In genomic region chr13:89743201-89743600, GRCm38 (mm10) we compare ENCODE assay signal across 10 mouse cellular contexts. TPM values are rescaled to one million over a fixed set of nuclear protein-coding genes. Genes with fewer than 3 reads are reported as not detected.
A peak's percentile ranks its signal among the peaks of the same experiment; 100 is the strongest.
DNase-seq lines count a peak whose midpoint lies in the region; ATAC-seq and TF ChIP-seq lines count a peak whose summit lies in the region.
"Had no signal": no experiment of that assay in that cellular context is flagged by ENCODE, and none has a peak within 500 bp of the region (broad histone marks: within the 10 kb centered on the region; RNA-seq: fewer than 3 reads in every experiment).

No protein-coding gene starts in this region.

- peak overlapping the region; percentile 84 for H3K4me3 ChIP-seq in heart, embryonic 13.5 days
- H3K4me3 ChIP-seq in ES-E14 (ENCODE audit: insufficient read depth in 1 of 2, low read depth in 1 of 2, low read length in 2 of 2, poor library complexity in 1 of 2, severe bottlenecking in 1 of 2), result peak overlapping the region in 1 of 2 experiments; percentile 82; a peak in 3 of 4 replicates
- H3K4me3 ChIP-seq in hindbrain, embryonic 12.5 days, result peak overlapping the region; percentile 61
- H3K4me3 ChIP-seq in midbrain, embryonic 13.5 days (replicated peaks), result peak overlapping the region; percentile 69

- in situ Hi-C loops in ES-E14 (cut with MboI; ENCODE audit: low sequenced_read_pairs in 2 of 2, unreplicated experiment in 2 of 2), result no loop called here

- H3K27ac ChIP-seq in heart, embryonic 13.5 days (replicated peaks), result peak overlapping the region; percentile 96
- no peak overlapping the region for H3K27ac ChIP-seq in ES-E14 (ENCODE audit: insufficient read depth, low read depth, low read length, poor library complexity, severe bottlenecking)
- no peak overlapping the region for H3K27ac ChIP-seq in hindbrain, embryonic 12.5 days
- H3K27ac ChIP-seq in midbrain, embryonic 13.5 days, result no peak overlapping the region

- H3K27me3 ChIP-seq in heart, embryonic 13.5 days (replicated peaks), result no peaks in the 10 kb centered on the region
- H3K27me3 ChIP-seq in hindbrain, embryonic 12.5 days, result no peaks in the 10 kb centered on the region
- H3K27me3 ChIP-seq in midbrain, embryonic 13.5 days, result peaks cover 9% of the 10 kb centered on the region

- ATAC-seq in heart, embryonic 13.5 days (ENCODE audit: extremely low read depth, insufficient number of reproducible peaks, low FRiP score, low TSS enrichment), result no peak
- ATAC-seq in hindbrain, embryonic 12.5 days (ENCODE audit: low FRiP score), result no peak
- ATAC-seq in midbrain, embryonic 13.5 days, result no peak
- ATAC-seq in CD4-positive, CD25-positive, alpha-beta regulatory T cell, adult 4 months, result no peak

- H3K4me1 ChIP-seq in heart, embryonic 13.5 days, result peaks cover 47% of the 10 kb centered on the region
- H3K4me1 ChIP-seq in ES-E14 (ENCODE audit: control insufficient read depth in 2 of 2, insufficient read depth in 2 of 2, low read length in 2 of 2, poor library complexity in 1 of 2), result peaks cover 0 to 3% of the 10 kb centered on the region in 2 experiments; a peak in 2 of 4 replicates
- H3K4me1 ChIP-seq in hindbrain, embryonic 12.5 days, result peaks cover 19% of the 10 kb centered on the region
- peaks cover 16% of the 10 kb centered on the region for H3K4me1 ChIP-seq in midbrain, embryonic 13.5 days (replicated peaks)

- no peaks in the 10 kb centered on the region for H3K36me3 ChIP-seq in heart, embryonic 13.5 days
- H3K36me3 ChIP-seq in ES-E14 (ENCODE audit: control insufficient read depth, insufficient read depth, low read length, poor library complexity, severe bottlenecking), result no peaks in the 10 kb centered on the region
- no peaks in the 10 kb centered on the region for H3K36me3 ChIP-seq in hindbrain, embryonic 12.5 days
- H3K36me3 ChIP-seq in midbrain, embryonic 13.5 days, result no peaks in the 10 kb centered on the region

- H3K9me3 ChIP-seq in heart, embryonic 13.5 days, result no peaks in the 10 kb centered on the region
- H3K9me3 ChIP-seq in ES-E14 (ENCODE audit: control insufficient read depth, insufficient read depth, low read depth, low read length), result no peaks in the 10 kb centered on the region
- H3K9me3 ChIP-seq in hindbrain, embryonic 12.5 days (replicated peaks), result no peaks in the 10 kb centered on the region
- no peaks in the 10 kb centered on the region for H3K9me3 ChIP-seq in midbrain, embryonic 13.5 days
- H3K9me3 ChIP-seq: megakaryocyte, embryonic 14.5 days had no signal

- H3K4me2 ChIP-seq in heart, embryonic 13.5 days, result peak overlapping the region; percentile 87
- H3K4me2 ChIP-seq in hindbrain, embryonic 12.5 days (replicated peaks), result peak overlapping the region; percentile 96
- peak overlapping the region; percentile 96 for H3K4me2 ChIP-seq in midbrain, embryonic 13.5 days (replicated peaks)

- H3K9ac ChIP-seq in heart, embryonic 13.5 days, result peak overlapping the region; percentile 96
- H3K9ac ChIP-seq in ES-E14 (ENCODE audit: insufficient read depth, low read depth, low read length, poor library complexity, severe bottlenecking), result no peak overlapping the region
- H3K9ac ChIP-seq in hindbrain, embryonic 12.5 days, result no peak overlapping the region
- peak overlapping the region; percentile 75; the same call in 1 of the 2 replicates for H3K9ac ChIP-seq in midbrain, embryonic 13.5 days (replicated peaks)

- DNase-seq in heart, adult 9 months (ENCODE audit: low spot score in 2 of 2), result no peak
- peak; percentile 12 for DNase-seq in ES-E14 (ENCODE audit: low read depth, low spot score)
- no peak for DNase-seq in adrenal gland, postnatal 10 days
- DNase-seq in adrenal gland, postnatal 36 days, result no peak
- DNase-seq: cerebellum, adult 8-10 months had no signal

- WGBS in heart, embryonic 13.5 days, result 21% methylated on average over 8 of the region's 8 CpGs
- WGBS in hindbrain, embryonic 12.5 days, result 6% methylated on average over 8 of the region's 8 CpGs
- under 1% methylated on average over 8 of the region's 8 CpGs for WGBS in midbrain, embryonic 13.5 days

TF ChIP-seq in ES-E14, 5 proteins besides CTCF, POLR2A, EP300 and RAD21:
- TF ChIP-seq HCFC1 (IDR thresholded peaks at IDR 0.05; ENCODE audit: borderline replicate concordance, insufficient read depth, low read length) (no peak), ZNF384 (IDR thresholded peaks at IDR 0.05; ENCODE audit: low read depth, low read length) (no peak), ZC3H11A (IDR thresholded peaks at IDR 0.05; ENCODE audit: borderline replicate concordance, low read depth, low read length) (no peak), CHD2 (IDR thresholded peaks at IDR 0.05; ENCODE audit: low read depth, low read length) (no peak), MAFK (IDR thresholded peaks at IDR 0.05; ENCODE audit: insufficient read depth, low read depth, low read length) (no peak)

RNA-seq across cellular contexts. Expression of gene Vcan, which starts 0.9 kb away (rescaled TPM):
- 61.0 and 72.4 TPM in 2 replicates for polyA plus RNA-seq in heart, embryonic 13.5 days (2015; fragmentation: Nextera tagmentation; extraction: Ambion mirVana)
- total RNA-seq in ES-E14 (2012; rRNA removed), result 27.3 and 27.6 TPM in 2 replicates
- 86.7 and 95.9 TPM in 2 replicates for polyA plus RNA-seq in hindbrain, embryonic 12.5 days (2016; fragmentation: Nextera tagmentation; extraction: Ambion mirVana)
- 42.9 and 51.6 TPM in 2 replicates for polyA plus RNA-seq in midbrain, embryonic 13.5 days (2015; fragmentation: Nextera tagmentation; extraction: Ambion mirVana)
- 10 to 100 TPM; 14.4 to 16.1 TPM for total RNA-seq in adrenal gland, postnatal 10 days (2021)
- 1 to 10 TPM in 1 of 2 experiments, under 1 TPM in 1; 0.20 to 1.2 TPM for polyA plus RNA-seq in CD4-positive, CD25-positive, alpha-beta regulatory T cell, adult 4 months (2017; shearing (Covaris generic))
- total RNA-seq in adrenal gland, postnatal 36 days (2021), result 1 to 10 TPM; 4.8 to 6.9 TPM

Comparison
In these comparisons a context has a peak if more than half of its experiments do, and no peak if none do; other contexts are left out.
1. H3K9ac ChIP-seq: peak in heart, embryonic 13.5 days (single experiment) and midbrain, embryonic 13.5 days (single experiment); none in ES-E14 (single experiment) and hindbrain, embryonic 12.5 days (single experiment).
2. RNA of gene Vcan, which starts 0.9 kb away (polyA plus RNA-seq): 86.7 to 95.9 TPM in hindbrain, embryonic 12.5 days, 61.0 to 72.4 TPM in heart, embryonic 13.5 days and 42.9 to 51.6 TPM in midbrain, embryonic 13.5 days; 0.20 to 1.2 TPM in CD4-positive, CD25-positive, alpha-beta regulatory T cell, adult 4 months; every median in the first group is over 10 times any median in the second.
3. Peak in every context shown above with its lines, with median percentiles within 50 percentile points of each other: H3K4me2 ChIP-seq.